Mouse (Mus musculus) liver, embryonic 12.5 days (tissue): ENCODE data around the gene Pga5. TPM values are rescaled to one million over a fixed set of nuclear protein-coding genes. Genes with fewer than 3 reads are reported as not detected.

Experiments
- ATAC-seq: fragments of 200-750 bp; cut with Nextera tagmentation; 2 replicates; pipeline ENCODE4 v1.8.0; 2017; ENCODE audit warnings: moderate number of reproducible peaks, mild to moderate bottlenecking, moderate library complexity
- H3K27ac ChIP-seq: fragments of 300-500 bp; sonication (generic); 2 replicates; pipeline ENCODE4 v1.5.1; 2016; ENCODE audit warnings: mild to moderate bottlenecking
- H3K27me3 ChIP-seq: fragments of 300-500 bp; sonication (generic); replicated peaks from 2 replicates; pipeline ENCODE4 v1.6.1; 2016; ENCODE audit warnings: mild to moderate bottlenecking, moderate library complexity
- H3K36me3 ChIP-seq: fragments of 300-500 bp; sonication (generic); 2 replicates; pipeline ENCODE4 v1.6.1; 2016; ENCODE audit warnings: mild to moderate bottlenecking, moderate library complexity
- H3K4me1 ChIP-seq: fragments of 300-500 bp; sonication (generic); 2 replicates; pipeline ENCODE4 v1.6.1; 2016
- H3K4me2 ChIP-seq: fragments of 300-500 bp; sonication (generic); 2 replicates; pipeline ENCODE4 v1.6.1; 2016; ENCODE audit warnings: mild to moderate bottlenecking, moderate library complexity
- H3K4me3 ChIP-seq: fragments of 300-500 bp; sonication (generic); 2 replicates; pipeline ENCODE4 v1.5.1; 2016; ENCODE audit warnings: mild to moderate bottlenecking, moderate library complexity
- H3K9ac ChIP-seq: fragments of 300-500 bp; sonication (generic); 2 replicates; pipeline ENCODE4 v1.6.1; 2016; ENCODE audit warnings: mild to moderate bottlenecking, moderate library complexity
- H3K9me3 ChIP-seq: fragments of 300-500 bp; sonication (generic); replicated peaks from 2 replicates; pipeline ENCODE4 v1.6.1; 2016; ENCODE audit warnings: mild to moderate bottlenecking, moderate library complexity
- WGBS: fragments of 180-500 bp; shearing (Covaris S2); methylation state at CpG from one replicate; pipeline ENCODE4 v1.1.7; 2016; ENCODE audit not compliant: insufficient replicate concordance; 5-methylcytosine and 5-hydroxymethylcytosine counted together
- polyA plus RNA-seq: library from polyadenylated mRNA; unstranded; fragments of >200 nt; fragmentation: Nextera tagmentation; extraction: Ambion mirVana; gene quantifications from 2 replicates; pipeline ENCODE4 v1.2.1, GENCODE M21; 2016

Pga5 gene
- polyA plus RNA-seq, 1 experiment from 2014 or later = 0.08 TPM

- Histone ChIP-seq H3K27ac (peak overlapping the region; percentile 83), H3K9ac (no peak overlapping the region), H3K4me2 (no peak overlapping the region), H3K36me3 (peaks cover 19% of the 10 kb centered on the region), H3K9me3 (no peaks in the 10 kb centered on the region), H3K4me1 (peaks cover 85% of the 10 kb centered on the region), H3K4me3 (no peak overlapping the region), H3K27me3 (no peaks in the 10 kb centered on the region)
- no peak for ATAC-seq
- WGBS = 74% methylated on average over 2 of the region's 2 CpGs
Measured at GRCm38 (mm10) chr19:10658406-10658805, 19.5 kb downstream of the Pga5 start.

DNA sequence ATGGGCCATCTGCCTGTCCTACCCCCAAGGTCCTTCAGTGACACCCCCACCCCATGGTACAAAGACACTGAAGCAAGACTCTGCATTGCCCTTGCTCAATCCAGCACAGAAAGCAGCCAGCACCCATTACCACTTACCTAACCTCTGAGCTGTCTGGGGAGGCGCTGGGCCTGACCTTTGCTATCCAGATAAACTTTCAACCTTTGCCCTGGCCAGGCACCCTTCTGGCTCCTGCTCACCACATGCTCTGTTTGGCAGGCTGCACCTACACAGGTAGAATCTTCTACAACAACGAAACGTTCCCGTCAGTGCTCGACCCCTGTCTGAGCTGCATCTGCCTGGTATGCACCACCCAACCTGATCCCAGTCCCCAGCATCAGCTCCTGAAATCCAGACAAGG is 20.1 kb downstream of the Pga5 start:
- ATAC-seq = no peak
- H3K36me3 ChIP-seq = peaks cover 19% of the 10 kb centered on the region
- no peak overlapping the region for H3K4me2 ChIP-seq
- H3K4me1 ChIP-seq = peaks cover 79% of the 10 kb centered on the region
- H3K9me3 ChIP-seq = no peaks in the 10 kb centered on the region
- H3K27me3 ChIP-seq = no peaks in the 10 kb centered on the region
- H3K27ac ChIP-seq = peak overlapping the region; percentile 83
- WGBS = 73% methylated on average over 5 of the region's 5 CpGs
- H3K4me3 ChIP-seq = no peak overlapping the region
- H3K9ac ChIP-seq = no peak overlapping the region; the same call in none of the 2 replicates

DNA sequence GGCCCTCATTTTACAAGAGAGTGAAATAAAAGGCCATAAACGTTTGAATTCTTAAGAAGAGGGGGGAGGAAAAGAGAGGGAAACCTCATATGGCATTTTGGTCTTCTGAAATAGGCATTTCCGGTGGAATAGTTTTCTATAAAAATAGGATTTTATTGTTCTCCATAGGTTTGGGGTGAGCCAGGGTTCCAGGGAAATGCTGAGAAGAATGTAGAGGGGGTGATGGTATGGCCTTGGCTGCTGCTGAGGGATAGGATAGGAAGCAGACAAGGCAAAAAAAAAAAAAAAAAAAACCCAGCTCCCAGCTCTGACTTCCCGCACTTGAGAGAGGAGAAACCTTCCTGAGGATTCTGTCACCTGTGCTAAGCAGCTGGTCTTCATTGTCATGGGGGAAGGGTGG is 21.8 kb downstream of the Pga5 start:
- Histone ChIP-seq H3K4me2 (no peak overlapping the region), H3K27me3 (no peaks in the 10 kb centered on the region), H3K36me3 (peaks cover 21% of the 10 kb centered on the region), H3K4me3 (no peak overlapping the region), H3K27ac (peak overlapping the region; percentile 83), H3K9ac (peak overlapping the region; percentile 47; the same call in 1 of the 2 replicates), H3K4me1 (peaks cover 72% of the 10 kb centered on the region), H3K9me3 (no peaks in the 10 kb centered on the region)
- 61% methylated on average over 3 of the region's 3 CpGs for WGBS
- no peak for ATAC-seq

DNA sequence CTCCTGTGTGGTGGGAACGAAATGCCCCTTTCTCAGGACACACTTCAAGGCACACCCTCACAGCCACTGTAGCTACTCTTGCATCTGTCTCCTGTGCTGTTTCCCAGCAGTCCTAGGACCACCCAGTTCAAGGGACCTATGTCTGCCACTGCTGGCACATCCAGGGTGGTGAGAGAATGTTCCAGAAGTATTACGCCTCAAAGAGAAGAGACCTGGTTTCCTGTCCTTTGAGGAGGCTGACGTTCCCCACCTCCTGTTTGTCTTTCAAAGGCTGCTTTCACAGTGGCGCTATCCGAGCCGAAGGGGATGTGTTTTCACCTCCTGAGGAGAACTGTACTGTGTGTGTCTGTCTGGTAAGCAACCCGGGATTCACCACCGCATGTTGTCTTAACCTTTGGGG is 29.7 kb downstream of the Pga5 start:
- 65% methylated on average over 8 of the region's 8 CpGs for WGBS

DNA sequence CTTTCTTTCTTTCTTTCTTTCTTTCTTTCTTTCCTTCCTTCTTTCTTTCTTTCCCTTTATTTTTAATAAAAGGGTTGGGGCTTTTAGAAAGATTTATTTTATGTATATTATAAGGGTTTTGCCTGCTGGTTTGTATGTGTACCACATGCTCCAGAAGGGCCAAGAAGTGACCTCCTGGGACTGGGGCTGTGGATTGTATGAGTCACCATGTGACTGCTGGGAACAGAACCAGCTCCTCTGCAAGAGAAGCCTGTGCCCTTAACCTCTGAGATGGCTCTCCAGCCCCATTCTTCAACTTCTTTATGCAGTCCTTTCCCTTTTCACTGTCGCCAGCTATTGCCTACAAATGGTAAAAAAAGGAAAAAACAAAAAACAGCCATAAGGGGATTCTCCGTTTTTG is 32.3 kb downstream of the Pga5 start:
- H3K4me3 ChIP-seq = no peak overlapping the region
- peaks cover 12% of the 10 kb centered on the region for H3K4me1 ChIP-seq
- H3K36me3 ChIP-seq = peaks cover 26% of the 10 kb centered on the region
- ATAC-seq = no peak
- WGBS = 76% methylated on average over 2 of the region's 2 CpGs
- peaks cover 48% of the 10 kb centered on the region for H3K27me3 ChIP-seq
- H3K9ac ChIP-seq = no peak overlapping the region
- H3K9me3 ChIP-seq = no peaks in the 10 kb centered on the region
- H3K27ac ChIP-seq = no peak overlapping the region
- no peak overlapping the region for H3K4me2 ChIP-seq

More for the DNA sequence above, 29.7 kb downstream of the Pga5 start:
- no peak overlapping the region for H3K27ac ChIP-seq
- no peak for ATAC-seq
- H3K9ac ChIP-seq = no peak overlapping the region
- H3K4me3 ChIP-seq = no peak overlapping the region
- peaks cover 40% of the 10 kb centered on the region for H3K27me3 ChIP-seq
- no peak overlapping the region for H3K4me2 ChIP-seq
- peaks cover 32% of the 10 kb centered on the region for H3K36me3 ChIP-seq
- no peaks in the 10 kb centered on the region for H3K9me3 ChIP-seq
- H3K4me1 ChIP-seq = peaks cover 12% of the 10 kb centered on the region

GRCm38 (mm10) chr19:10640589-10641378 is 37.1 kb downstream of the Pga5 start:
- peak overlapping the region; percentile 58 for H3K27ac ChIP-seq
- H3K4me2 ChIP-seq = peak overlapping the region; percentile 48
- peaks cover 12% of the 10 kb centered on the region; the same call in 1 of the 2 replicates for H3K36me3 ChIP-seq
- H3K27me3 ChIP-seq = peaks cover 17% of the 10 kb centered on the region
- H3K9me3 ChIP-seq = no peaks in the 10 kb centered on the region
- 53% methylated on average over 13 of the region's 13 CpGs for WGBS
- peaks cover 52% of the 10 kb centered on the region for H3K4me1 ChIP-seq
- H3K4me3 ChIP-seq = no peak overlapping the region; the same call in 1 of the 2 replicates
- no peak for ATAC-seq
- no peak overlapping the region; the same call in 1 of the 2 replicates for H3K9ac ChIP-seq

DNA sequence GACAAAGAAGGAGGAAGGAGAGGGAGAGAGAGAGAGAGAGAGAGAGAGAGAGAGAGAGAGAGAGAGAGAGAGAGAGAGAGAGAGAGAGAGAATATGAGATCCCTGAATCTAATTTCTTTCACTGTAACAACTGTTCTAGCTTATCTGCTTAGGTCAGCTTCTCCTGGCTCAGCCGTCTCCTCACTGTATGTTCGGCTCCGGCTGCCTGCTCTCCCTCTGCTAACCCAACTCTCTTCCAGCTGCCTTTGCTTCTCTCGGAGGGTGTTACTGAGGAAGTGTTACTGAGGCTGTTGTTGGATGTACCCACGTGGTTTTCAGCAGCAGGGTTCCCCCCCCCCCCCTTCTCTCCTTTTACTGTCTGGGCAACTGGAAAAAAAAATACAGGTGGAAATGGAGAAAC is 37.8 kb downstream of the Pga5 start:
- Histone ChIP-seq H3K9ac (peak overlapping the region; percentile 47), H3K27ac (peak overlapping the region; percentile 58), H3K27me3 (peaks cover 15% of the 10 kb centered on the region), H3K4me3 (no peak overlapping the region; the same call in 1 of the 2 replicates), H3K4me1 (peaks cover 59% of the 10 kb centered on the region), H3K36me3 (peaks cover 11% of the 10 kb centered on the region; the same call in 1 of the 2 replicates), H3K9me3 (no peaks in the 10 kb centered on the region), H3K4me2 (peak overlapping the region; percentile 48)
- WGBS = 6% methylated on average over 5 of the region's 5 CpGs
- ATAC-seq = peak; percentile 72

DNA sequence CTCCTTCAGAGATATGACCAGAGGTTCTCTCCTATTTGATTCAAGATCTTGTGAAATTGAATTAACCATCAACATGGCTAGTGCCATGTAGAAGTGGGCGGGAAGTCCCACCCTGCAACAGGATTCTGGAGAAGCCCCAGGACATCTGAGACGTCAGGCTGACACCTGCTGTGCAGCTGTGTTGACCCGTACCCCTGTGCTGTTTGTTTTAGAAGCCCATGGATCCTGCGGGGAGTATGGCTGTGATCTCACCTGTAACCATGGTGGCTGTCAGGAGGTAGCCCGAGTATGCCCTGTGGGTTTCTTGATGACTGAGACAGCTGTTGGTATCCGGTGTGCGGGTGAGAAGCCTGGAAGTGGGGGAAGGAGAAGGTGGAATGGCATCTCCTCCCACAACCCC is 40.0 kb downstream of the Pga5 start:
- 57% methylated on average over 7 of the region's 7 CpGs for WGBS

DNA sequence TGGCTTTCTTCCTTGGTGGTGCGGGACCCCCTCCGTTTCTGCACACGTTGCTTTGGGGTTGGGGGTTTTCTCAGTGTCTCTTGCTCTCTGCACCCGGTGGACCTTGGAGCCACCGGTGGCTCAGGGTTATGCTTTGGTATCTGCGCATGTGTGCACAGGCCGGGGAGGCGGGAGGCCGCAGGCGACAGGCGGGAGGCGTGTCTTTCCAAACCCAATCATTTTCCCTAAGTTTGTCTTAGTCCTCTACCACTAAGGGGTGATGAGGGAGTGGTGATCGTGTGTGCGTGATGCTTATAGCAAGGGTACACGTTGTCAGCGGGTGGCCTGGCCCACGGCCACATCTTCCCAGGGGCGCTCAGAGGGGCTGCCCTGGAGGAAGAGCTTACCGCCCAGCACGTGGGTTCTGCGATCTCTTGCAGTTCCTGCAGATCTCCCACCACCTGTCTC is 43.0 kb downstream of the Pga5 start:
- Histone ChIP-seq H3K27me3 (no peaks in the 10 kb centered on the region), H3K4me3 (peak overlapping the region; percentile 67), H3K4me1 (peaks cover 62% of the 10 kb centered on the region), H3K4me2 (peak overlapping the region; percentile 99), H3K9me3 (no peaks in the 10 kb centered on the region), H3K9ac (peak overlapping the region; percentile 86), H3K36me3 (peaks cover 25% of the 10 kb centered on the region), H3K27ac (peak overlapping the region; percentile 81)
- 3% methylated on average over 21 of the region's 21 CpGs for WGBS
- ATAC-seq = peak; percentile 88

More for the DNA sequence above, 40.0 kb downstream of the Pga5 start:
- Histone ChIP-seq H3K4me2 (no peak overlapping the region), H3K9me3 (no peaks in the 10 kb centered on the region), H3K27me3 (peaks cover 8% of the 10 kb centered on the region; the same call in 1 of the 2 replicates), H3K27ac (no peak overlapping the region), H3K36me3 (0 out of 2 replicates have a peak, but pooled peaks cover 3% of the 10 kb centered on the region), H3K4me3 (no peak overlapping the region), H3K4me1 (peaks cover 73% of the 10 kb centered on the region), H3K9ac (no peak overlapping the region)
- ATAC-seq = no peak

GRCm38 (mm10) chr19:10634106-10634871 is 43.6 kb downstream of the Pga5 start, which contains the start of gene Vwce:
Gene Vwce, plus strand, starts transcription at chr19:10634213.
- Histone ChIP-seq H3K4me2 (peak within 1 kb of the TSS; percentile 99), H3K27ac (peak within 1 kb of the TSS; percentile 81), H3K27me3 (no peaks in the 10 kb centered on the region), H3K4me3 (peak within 1 kb of the TSS; percentile 67), H3K4me1 (peaks cover 56% of the 10 kb centered on the region), H3K36me3 (peaks cover 31% of the 10 kb centered on the region), H3K9ac (peak within 1 kb of the TSS; percentile 86), H3K9me3 (no peaks in the 10 kb centered on the region)
- WGBS = 3% methylated on average over 32 of the region's 32 CpGs
- peak; percentile 88 for ATAC-seq
